Mouse (Mus musculus) Muller cell, postnatal 12 days (primary cell): Measurements from ENCODE around the gene Gm2832.
"Not testable (repeated sequence)": the region's sequence is repeated elsewhere in the genome, so short reads cannot be mapped to it uniquely, and the experiment has no call there.

ENCODE experiments used
- DNase-seq: peaks from one replicate; pipeline ENCODE4 v3.0.0-alpha.2; 2015; ENCODE audit errors: inconsistent ontology term

Gm2832 gene

DNA sequence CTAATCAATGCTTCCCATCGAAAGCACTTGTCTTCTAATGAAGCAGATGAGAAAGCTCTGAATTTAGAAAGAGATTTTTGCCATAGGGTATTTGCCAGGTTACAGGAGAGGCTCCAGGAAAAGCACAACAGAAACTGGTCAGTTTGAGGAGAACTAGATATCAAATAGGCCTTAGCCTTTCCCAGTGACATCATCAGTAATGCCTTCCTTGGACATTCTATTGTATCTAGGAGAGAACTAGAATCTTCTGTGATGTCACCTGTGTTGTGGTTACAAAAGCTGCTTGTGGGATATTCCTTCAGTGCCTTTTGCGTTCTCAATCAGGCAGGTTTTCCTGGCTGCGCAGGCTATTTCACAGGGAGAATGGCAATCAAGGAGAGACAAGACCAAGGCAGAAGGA, at the start of gene Gm2832:
Gene Gm2832, plus strand, starts transcription at position 301 of the 400 bp plus-strand sequence.
- DNase-seq = not testable (repeated sequence)

DNA sequence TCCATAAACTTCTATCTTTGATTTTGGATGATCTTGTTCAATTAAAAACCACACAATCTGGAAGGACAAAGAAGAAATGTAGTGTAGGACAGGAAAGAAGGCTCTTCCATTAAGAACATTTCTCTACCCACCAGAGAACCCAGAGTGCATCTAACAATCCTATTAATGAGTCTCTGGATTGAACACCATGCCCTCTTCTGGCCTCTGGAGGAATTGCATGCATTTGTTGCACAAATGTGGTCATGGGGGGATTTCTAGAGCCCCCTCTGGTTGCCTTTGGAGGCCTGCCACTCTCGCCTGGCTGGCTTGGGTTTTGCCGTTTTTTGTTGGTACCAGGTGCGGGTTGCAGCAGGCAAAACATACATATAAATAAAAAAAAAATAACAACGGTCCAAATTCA, 15.3 kb upstream of the Gm2832 start:
- DNase-seq = not testable (repeated sequence)

DNA sequence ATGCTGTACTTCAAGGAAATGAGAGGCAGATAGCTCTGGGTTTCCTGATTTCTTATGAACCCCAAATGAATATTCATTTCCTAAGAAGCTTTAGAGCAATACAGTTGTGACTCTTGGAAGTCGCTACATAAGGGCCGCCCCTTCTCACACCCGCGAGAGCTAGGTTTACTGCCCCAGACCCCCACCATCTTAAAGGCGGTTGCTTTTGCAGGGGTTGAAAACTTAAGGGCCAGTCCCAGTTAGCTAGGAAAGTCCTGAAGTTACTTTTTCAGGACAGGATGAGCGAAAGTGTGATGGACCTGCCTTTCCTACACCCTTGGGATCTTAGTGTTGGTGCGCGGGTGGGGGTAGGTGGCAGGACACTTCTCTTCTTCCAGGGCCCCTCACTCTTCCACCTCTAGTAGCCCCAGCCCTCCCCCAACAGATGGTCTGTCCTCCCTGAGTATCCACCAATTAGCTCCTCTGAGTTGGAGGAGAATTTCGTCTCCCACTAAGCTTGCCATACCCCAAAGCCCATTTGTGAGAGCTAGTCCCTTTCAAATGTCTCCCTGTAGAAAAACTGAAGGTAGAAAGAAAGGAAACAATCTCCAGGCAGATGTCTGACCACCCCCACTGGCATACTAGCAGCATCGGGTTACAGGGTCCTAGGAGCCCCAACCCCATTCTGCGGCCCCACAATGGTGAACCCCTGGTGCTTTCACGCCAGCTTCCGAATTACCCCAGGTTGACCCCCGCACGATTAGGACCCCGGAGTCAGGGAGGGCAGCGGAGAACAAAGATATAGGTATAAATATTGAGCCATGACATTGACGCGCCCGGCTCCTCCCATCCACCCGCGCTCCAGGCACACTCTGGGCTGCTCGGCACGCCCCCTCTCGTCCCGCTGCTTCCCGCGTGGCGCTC, 14.5 kb upstream of the Gm2832 start:
- DNase-seq = not testable (repeated sequence)

DNA sequence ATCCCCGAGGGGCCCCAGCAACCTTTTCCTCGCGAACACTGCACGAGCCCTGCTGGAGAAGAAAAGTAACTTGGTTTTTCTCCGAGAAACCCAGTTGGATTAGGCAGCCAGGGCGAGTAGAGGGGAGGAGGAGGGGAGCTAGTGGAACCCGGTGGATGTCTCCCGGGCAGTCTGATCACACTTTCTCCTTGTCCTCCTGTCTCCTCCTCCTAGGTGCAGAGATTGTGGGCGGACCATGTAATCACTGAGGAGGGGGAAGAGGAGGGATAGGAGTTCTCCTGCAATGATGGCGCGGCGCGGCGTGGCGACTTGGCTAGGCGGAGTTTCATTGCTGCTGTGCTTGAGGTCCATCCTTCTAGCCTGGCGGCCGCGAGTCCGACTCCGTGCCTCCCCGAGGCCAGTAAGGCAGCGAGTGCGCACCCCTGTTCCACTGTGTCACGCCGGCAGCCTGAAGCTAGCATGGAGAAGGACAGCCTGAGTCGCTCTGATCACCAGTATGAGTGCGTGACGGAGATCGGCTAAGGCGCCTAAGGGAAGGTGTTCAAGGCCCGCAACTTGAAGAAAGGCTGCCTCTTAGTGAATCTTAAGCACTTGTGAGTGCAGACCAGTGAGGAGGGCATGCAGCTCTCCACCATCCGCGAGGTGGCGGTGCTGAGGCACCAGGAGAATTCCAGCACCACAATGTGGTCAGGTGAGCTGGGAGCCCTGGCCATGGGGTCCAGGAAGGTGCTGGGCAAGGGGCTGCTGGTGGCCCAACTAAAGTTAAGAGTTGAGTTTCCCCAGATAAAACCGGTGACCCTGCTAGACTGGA, 13.6 kb upstream of the Gm2832 start:
- peak; percentile 6 for DNase-seq

DNA sequence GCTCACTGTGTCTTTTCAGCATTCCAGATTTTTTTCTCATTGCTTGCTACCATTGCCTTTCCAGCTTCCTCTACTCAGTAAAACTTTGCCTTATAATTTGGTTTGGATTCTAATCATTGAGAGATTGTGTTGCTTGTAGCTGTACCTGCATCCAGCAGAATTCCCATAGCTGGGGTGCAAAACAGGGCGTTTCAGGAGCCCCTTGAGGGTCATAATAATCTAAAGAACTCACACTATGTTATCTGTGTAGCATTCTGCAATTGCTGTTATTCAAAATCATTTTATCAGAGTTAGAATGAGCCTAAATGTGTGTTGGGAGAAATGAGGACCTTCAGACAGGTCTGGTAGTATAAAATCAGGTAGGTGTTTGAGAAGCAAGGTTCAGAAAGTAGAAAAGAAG, 7.4 kb downstream of the Gm2832 start:
- DNase-seq = not testable (repeated sequence)
